Mouse (Mus musculus) c-Kit-positive CD71-negative TER-119-negative erythroid progenitor cells, embryonic 14.5 days (primary cell): Measurements from ENCODE around the gene 4430402I18Rik.
"Not testable (repeated sequence)": the region's sequence is repeated elsewhere in the genome, so short reads cannot be mapped to it uniquely, and the experiment has no call there.

ENCODE experiments used
- DNase-seq: peaks from one replicate; pipeline ENCODE4 v3.0.0-alpha.2; 2013; ENCODE audit warnings: low read depth

Gene 4430402I18Rik

DNA sequence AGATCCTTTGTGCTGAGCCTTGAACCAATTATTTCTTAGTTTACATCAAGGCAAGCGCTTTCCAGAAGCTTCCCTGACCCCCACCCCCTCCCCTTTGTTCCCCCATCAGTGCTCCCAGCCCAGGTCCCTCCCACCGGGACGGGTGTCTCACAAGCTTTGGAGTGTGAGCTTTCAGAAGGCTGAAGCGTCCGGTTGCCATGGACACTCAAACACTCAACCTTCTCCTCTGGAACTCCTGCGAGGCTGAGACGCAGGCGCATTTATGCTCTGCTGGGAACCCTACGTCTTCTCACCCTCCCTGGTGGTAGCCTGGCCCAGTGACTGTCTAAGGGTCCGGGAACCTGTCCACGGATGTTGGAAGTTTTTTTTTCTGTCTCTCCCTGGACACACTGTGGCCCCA lies at the start of gene 4430402I18Rik:
Gene 4430402I18Rik, minus strand, starts transcription at position 149 of the 400 bp plus-strand sequence.
- DNase-seq: no peak

DNA sequence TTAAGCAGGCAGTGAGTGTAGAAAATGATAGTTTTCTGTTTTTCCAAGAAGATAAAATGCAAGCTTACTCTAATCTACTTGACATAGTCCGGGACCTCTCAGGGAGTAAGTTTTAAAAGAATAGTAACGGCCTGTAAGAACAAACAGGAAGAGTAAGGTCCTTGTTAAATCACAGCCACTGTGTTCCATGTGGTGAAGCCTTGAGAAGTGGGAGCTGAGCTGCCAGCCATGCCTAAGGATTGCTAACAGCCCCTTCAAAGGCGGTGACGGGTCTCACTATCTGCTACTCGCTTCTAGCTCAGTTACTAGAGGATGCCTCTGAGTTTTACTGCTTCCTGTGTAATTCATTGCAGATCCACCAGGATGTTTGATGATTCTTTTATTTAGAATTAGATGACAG lies 49.2 kb upstream of the 4430402I18Rik start:
- DNase-seq: no peak

DNA sequence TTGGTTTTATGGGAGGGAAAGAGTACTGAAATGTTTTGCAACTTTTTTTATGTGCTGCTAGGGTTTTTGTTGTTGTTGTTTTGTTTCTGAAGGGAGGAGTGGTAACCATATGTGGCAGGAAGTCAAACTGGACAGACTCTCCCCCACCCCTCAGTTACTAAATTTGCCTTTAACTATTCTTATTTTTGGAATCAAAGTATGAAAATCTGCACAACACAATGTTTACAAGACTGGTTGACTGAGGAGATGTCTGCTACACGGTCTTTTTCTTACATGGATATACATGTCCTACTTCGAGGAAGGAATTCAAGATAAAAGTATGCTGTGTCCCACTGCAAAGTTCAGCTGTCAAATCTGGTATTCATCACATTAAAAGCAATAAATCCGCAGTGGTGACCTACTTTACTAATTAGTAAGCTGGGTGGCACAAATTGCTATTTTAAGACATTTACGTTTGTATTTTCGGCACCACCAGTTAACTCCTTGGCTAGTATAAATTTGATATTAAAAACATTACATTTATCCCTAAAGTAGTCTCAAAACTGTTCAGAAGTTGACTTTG lies 48.7 kb upstream of the 4430402I18Rik start:
- no peak for DNase-seq

GRCm38 (mm10) chr19:29015410-29016203 lies 48.0 kb upstream of the 4430402I18Rik start:
- DNase-seq: no peak

DNA sequence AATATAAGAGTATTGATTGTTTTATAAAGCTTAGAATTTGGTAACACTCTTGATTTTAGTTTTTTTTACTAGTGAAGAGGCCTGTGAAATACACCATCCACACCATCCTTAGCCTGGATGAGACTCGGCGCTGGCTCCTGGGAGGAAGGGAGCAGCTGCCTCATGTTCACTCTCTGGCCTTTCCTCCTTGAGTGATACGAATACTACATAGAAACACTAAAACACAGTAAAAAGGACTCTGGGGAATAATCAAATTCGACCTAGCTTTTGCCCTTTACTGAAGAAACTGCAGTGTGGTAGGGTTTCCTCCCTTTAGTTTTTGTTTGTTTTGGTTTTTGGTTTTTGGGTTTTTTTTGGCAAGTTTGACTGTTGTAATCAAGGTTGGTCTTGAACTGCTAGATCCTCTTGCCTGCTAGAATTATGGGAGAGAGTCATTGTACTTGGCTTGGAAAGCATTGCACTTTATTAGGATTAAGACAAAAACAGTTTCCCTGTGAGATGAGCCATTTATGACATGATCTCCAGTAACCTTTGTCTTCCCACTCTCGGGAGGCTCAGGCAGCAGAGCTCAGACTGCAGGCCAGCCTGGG lies 47.0 kb upstream of the 4430402I18Rik start:
- no peak for DNase-seq

- DNase-seq: no peak
These were observed 43.9 kb upstream of the 4430402I18Rik start for GRCm38 (mm10) chr19:29011355-29011990.

DNA sequence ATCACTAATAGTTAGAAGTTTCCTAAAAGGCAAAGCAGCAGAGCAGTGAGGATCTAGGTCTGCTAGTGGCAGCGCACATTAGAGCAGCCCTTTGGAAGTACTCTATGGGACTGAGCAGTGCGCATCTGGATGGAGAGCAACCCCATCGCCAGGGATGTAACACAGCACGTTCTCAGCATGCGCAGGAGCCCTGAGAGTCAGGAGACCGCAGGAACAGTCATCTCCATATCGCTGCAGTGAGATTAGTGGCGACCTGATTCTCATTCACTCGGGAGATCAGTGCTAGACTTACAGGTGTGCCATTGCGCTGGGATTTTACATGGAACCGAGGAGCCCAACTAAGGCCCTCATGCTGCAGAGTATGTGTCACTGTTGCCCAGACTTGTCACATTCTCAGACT lies 41.4 kb upstream of the 4430402I18Rik start:
- DNase-seq: no peak

- DNase-seq: no peak
These were observed 40.6 kb upstream of the 4430402I18Rik start for GRCm38 (mm10) chr19:29008069-29008706.

- DNase-seq: not testable (repeated sequence)
These were observed 32.7 kb upstream of the 4430402I18Rik start for GRCm38 (mm10) chr19:29000321-29000720.

- no peak for DNase-seq
These were observed 30.5 kb upstream of the 4430402I18Rik start for GRCm38 (mm10) chr19:28997976-28998630.

GRCm38 (mm10) chr19:28995366-28995765 lies 27.8 kb upstream of the 4430402I18Rik start:
- no peak for DNase-seq

DNA sequence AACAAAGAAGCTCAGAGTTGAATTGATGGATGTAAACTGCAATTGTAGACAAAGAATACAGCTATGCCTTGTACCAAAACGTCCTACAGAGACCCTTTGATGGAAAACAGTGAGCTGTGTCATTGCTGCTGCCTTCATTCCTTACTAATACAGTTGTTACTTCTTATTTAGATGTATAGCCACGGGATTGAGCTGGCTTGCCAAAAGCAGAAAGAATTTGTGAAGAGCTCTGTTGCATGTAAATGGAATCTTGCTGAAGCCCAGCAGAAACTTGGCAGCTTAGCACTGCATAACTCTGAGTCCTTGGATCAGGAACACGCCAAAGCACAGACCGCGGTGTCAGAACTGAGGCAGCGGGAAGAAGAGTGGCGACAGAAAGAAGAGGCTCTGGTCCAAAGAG lies 27.3 kb upstream of the 4430402I18Rik start:
- DNase-seq: no peak

DNA sequence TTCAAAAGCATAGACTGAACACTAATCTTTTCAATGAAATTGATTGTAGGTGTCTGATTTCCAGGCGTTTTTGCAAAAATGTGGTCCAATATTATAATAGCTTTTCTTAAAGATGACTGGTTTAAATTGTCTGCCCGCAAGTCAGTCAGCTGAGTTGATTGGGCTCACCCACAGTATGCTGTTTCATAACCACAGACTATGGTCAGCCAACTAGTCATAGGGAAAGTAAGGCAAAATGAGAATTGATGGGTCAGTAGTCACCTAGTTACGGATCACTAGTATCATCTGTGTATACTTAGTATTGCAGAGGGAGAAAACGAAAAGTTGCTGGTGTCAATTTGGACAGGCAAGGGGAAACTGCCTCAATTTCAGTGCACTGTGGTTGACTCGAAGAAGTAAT lies 23.8 kb upstream of the 4430402I18Rik start:
- no peak for DNase-seq

GRCm38 (mm10) chr19:28990590-28991221 lies 23.1 kb upstream of the 4430402I18Rik start:
- DNase-seq: no peak

GRCm38 (mm10) chr19:28990194-28990589 lies 22.6 kb upstream of the 4430402I18Rik start, which contains the start of gene Cdc37l1:
Cdc37l1 (plus strand) TSS chr19:28990352.
- DNase-seq: peak; percentile 86

DNA sequence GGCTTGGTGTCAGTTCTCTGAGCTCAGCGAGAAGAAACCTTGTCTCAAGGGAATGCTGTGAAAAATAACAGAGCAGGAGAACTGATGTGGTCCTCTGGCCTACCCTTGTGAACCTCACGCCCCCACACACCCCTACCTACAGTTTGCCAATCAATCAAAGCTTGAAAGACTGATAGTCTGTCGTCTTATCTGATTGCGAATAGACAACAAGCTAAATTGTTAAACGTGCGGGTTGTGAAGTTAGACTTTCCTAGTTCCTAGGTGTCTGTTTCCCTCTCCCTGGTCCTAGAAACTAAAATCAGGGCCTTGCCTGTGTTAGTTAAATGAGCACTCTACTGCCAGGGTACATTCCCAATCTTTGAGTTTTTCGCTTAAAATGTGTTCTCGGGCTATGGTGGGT lies 21.9 kb upstream of the 4430402I18Rik start:
- DNase-seq: no peak

DNA sequence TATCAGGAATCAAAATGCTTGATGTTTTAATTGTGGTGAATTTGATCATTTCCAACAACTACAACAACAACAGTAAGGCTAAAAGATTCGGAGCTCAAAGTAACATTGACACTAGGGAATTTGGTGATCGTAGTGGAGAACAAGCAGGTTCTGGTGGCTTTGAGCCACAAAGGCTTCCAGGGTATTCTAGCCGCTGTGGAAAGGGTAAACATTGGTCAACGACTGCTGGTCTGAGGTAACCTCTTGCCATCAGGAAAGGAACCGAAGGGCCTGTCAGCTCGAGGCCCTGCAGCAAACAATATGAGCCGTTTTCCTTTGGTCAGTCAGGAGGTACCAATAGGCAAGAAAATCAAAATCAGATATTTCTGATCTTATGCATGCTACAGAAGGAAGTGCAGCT lies 15.0 kb upstream of the 4430402I18Rik start:
- no peak for DNase-seq

DNA sequence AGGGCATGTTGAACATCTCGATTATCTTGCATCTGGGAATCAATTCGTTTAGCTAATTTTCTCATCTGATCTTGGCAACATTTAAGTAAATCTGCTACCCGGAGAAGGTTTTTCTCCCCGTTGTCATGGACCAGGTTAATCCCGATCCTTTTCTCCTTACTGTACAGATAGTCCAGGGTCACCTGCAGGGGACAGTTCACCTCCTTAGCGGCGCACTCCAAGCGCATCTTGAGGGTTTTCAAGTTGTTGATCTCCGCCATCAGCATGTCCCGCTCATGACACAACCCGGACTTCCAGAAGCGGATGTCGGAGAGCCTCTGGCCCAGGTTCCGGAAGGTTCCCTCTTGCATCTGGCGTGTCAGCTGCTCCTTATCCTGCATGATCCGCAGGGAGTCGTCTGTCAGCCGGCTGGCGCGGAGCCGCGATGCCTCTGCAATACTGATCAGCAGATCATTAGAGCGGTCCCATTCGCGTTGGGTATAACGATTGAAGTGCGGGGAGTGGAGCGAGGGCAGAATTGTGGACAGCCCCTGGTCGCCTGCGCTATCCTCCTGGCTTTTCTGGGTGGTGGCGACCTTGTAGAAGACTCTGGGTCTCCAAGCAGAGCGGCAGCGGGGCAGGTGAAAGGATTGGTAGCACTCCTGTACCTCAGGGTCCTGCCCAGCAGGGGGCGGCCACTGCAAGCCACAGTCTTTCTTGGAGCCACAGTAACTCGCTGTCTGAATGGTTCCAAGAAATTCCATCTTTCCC lies 7.4 kb upstream of the 4430402I18Rik start:
- DNase-seq: peak; percentile 30

DNA sequence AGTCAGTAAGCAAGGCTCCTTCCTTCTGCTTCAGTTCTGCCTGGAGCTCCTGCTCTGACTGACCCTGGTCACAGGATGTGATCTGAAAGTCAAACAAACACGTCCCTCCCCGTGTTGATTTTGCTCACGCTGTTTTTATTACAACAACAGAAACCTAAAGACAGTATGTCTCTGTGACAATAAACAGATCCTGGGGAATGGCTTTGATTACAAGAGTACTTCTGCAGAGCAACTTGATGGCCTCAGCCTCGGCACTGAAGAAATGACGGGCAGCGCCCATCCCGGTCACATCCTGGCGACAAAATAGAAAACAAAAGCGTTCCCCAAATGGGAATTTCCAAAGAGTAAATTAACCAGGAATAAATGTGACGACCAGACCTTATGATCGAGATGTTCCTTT lies 2.7 kb upstream of the 4430402I18Rik start:
- no peak for DNase-seq

- no peak for DNase-seq
These were observed 1.6 kb upstream of the 4430402I18Rik start for GRCm38 (mm10) chr19:28969231-28969630.
